In genomic region chr16:37990553-37991344, GRCm38 (mm10) we compare ENCODE assay signal across 9 mouse cellular contexts.
DNase-seq lines count a peak whose midpoint lies in the region; ATAC-seq and TF ChIP-seq lines count a peak whose summit lies in the region.
"Had no signal": no experiment of that assay in that cellular context is flagged by ENCODE, and none has a peak within 500 bp of the region (broad histone marks: within the 10 kb centered on the region; RNA-seq: fewer than 3 reads in every experiment).

No protein-coding gene starts in this region.

- H3K36me3 ChIP-seq in intestine, postnatal 0 days (ENCODE audit: control insufficient read depth, insufficient read depth): no peaks in the 10 kb centered on the region
- H3K36me3 ChIP-seq in midbrain, embryonic 11.5 days (ENCODE audit: control insufficient read depth, insufficient read depth, low read length): no peaks in the 10 kb centered on the region

- peak; percentile 16 for DNase-seq in cerebellum, adult 9-11 months
- DNase-seq in embryo, embryonic 11 days: peak; percentile 72
- peak; percentile 93 for DNase-seq in midbrain, embryonic 11.5 days (ENCODE audit: low spot score, missing footprints)
- DNase-seq in ovary, postnatal 14 days (ENCODE audit: low spot score): no peak
- DNase-seq in frontal cortex, postnatal 25 days (ENCODE audit: low spot score in 2 of 2): no peak

- H3K4me3 ChIP-seq in intestine, postnatal 0 days (ENCODE audit: low read depth, low read length): no peak overlapping the region
- no peak overlapping the region for H3K4me3 ChIP-seq in midbrain, embryonic 11.5 days (ENCODE audit: low read depth, low read length)

- H3K4me1 ChIP-seq in intestine, postnatal 0 days (replicated peaks; ENCODE audit: control insufficient read depth, insufficient read depth, low read length): no peaks in the 10 kb centered on the region
- H3K4me1 ChIP-seq in midbrain, embryonic 11.5 days (ENCODE audit: control insufficient read depth, insufficient read depth, low read length): peaks cover 16% of the 10 kb centered on the region

- peak; percentile 71 for TF ChIP-seq CTCF in intestine, postnatal 0 days (IDR thresholded peaks at IDR 0.05; ENCODE audit: low read depth)

- peak overlapping the region; percentile 46; the same call in 1 of the 2 replicates for H3K27ac ChIP-seq in intestine, postnatal 0 days (ENCODE audit: low read depth, low read length)
- H3K27ac ChIP-seq in midbrain, embryonic 11.5 days (ENCODE audit: low read depth, low read length): peak overlapping the region; percentile 84
- H3K27ac ChIP-seq: macrophage had no signal

- no peak for ATAC-seq in cerebellum, adult (ENCODE audit: insufficient number of reproducible peaks, low FRiP score, low TSS enrichment)
- ATAC-seq in intestine, postnatal 0 days: peak; percentile 80
- peak; percentile 88 for ATAC-seq in midbrain, embryonic 11.5 days (ENCODE audit: low FRiP score)
- ATAC-seq in megakaryocyte progenitor cell, adult 5-6 weeks (replicated peaks; ENCODE audit: poor library complexity): no peak

- no peak overlapping the region for H3K9ac ChIP-seq in intestine, postnatal 0 days (ENCODE audit: low read depth, low read length)
- H3K9ac ChIP-seq in midbrain, embryonic 11.5 days (ENCODE audit: low read length): peak overlapping the region; percentile 36

- peak overlapping the region; percentile 28 for H3K4me2 ChIP-seq in intestine, postnatal 0 days (replicated peaks; ENCODE audit: low read depth)
- no peak overlapping the region for H3K4me2 ChIP-seq in midbrain, embryonic 11.5 days

- WGBS in intestine, postnatal 0 days: 31% methylated on average over 10 of the region's 10 CpGs
- 36% methylated on average over 10 of the region's 10 CpGs for WGBS in midbrain, embryonic 11.5 days

- no peaks in the 10 kb centered on the region for H3K27me3 ChIP-seq in intestine, postnatal 0 days (replicated peaks; ENCODE audit: control insufficient read depth, insufficient read depth, low read length)
- H3K27me3 ChIP-seq in midbrain, embryonic 11.5 days (ENCODE audit: control insufficient read depth, insufficient read depth, low read length): no peaks in the 10 kb centered on the region

- H3K9me3 ChIP-seq in intestine, postnatal 0 days (ENCODE audit: control insufficient read depth): no peaks in the 10 kb centered on the region
- H3K9me3 ChIP-seq in midbrain, embryonic 11.5 days (ENCODE audit: control insufficient read depth, low read length): no peaks in the 10 kb centered on the region

Comparison
In these comparisons a context has a peak if more than half of its experiments do, and no peak if none do; other contexts are left out.
1. DNase-seq: peak in cerebellum, adult 9-11 months (single experiment), embryo, embryonic 11 days (single experiment) and midbrain, embryonic 11.5 days (single experiment); none in ovary, postnatal 14 days (single experiment) and frontal cortex, postnatal 25 days (0 of 2).
2. ATAC-seq: peak in intestine, postnatal 0 days (single experiment) and midbrain, embryonic 11.5 days (single experiment); none in cerebellum, adult (single experiment) and megakaryocyte progenitor cell, adult 5-6 weeks (single experiment).